Mouse (Mus musculus) layer of hippocampus, postnatal 36 days (tissue): Measurements from ENCODE around the gene Akap13. TPM values are rescaled to one million over a fixed set of nuclear protein-coding genes. Genes with fewer than 3 reads are reported as not detected.
"Not testable (repeated sequence)": the region's sequence is repeated elsewhere in the genome, so short reads cannot be mapped to it uniquely, and the experiment has no call there.

ENCODE experiments used
- DNase-seq, 2 experiments: peaks; one replicate each; pipeline ENCODE4 v3.0.0; 2022
- total RNA-seq, 2 experiments: library from RNA; stranded (reverse); gene quantifications; 2 replicates each; pipeline ENCODE4 v1.2.3; 2021

Gene Akap13
- total RNA-seq, 2 experiments from 2014 or later, result 70.0 to 78.7 TPM

DNA sequence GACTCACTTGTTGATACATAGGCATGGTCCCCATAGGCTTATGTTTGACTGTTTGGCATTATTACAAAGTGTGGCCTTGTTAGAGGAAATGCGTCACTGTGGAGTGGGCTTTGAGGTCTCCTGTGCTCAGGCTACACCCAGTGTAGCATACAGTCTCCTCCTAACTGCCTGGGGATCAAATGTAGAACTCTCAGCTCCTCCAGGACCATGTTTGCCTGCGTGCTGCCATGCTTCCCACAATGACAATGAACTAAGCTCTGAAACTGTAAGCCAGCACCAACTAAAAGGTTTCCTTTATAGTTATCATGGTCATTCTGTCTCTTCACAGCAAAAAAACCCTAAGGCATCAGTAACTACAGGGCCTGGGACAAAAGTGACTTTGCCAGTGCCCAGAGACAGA, 312.8 kb downstream of the Akap13 start:
- no peak for DNase-seq

DNA sequence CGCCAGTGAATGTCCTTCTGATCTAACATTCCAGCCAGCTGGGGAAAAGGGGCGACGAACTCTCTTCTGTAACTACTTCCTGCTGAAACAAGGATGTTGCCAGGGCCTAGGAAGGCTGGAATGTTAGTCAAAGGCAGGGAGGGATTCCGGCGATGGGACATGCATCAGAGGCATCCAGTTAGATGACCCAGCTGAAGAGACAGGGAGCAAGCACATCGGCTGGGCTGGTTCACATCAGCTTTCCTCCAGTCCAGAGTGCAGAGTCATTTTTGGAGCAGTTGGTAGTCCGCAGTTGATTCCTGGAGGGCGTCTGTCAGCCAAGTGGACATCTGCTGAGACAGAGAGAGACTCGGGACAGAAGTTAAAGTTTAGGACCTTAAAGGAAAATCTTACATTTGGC, 314.6 kb downstream of the Akap13 start:
- no peak for DNase-seq

DNA sequence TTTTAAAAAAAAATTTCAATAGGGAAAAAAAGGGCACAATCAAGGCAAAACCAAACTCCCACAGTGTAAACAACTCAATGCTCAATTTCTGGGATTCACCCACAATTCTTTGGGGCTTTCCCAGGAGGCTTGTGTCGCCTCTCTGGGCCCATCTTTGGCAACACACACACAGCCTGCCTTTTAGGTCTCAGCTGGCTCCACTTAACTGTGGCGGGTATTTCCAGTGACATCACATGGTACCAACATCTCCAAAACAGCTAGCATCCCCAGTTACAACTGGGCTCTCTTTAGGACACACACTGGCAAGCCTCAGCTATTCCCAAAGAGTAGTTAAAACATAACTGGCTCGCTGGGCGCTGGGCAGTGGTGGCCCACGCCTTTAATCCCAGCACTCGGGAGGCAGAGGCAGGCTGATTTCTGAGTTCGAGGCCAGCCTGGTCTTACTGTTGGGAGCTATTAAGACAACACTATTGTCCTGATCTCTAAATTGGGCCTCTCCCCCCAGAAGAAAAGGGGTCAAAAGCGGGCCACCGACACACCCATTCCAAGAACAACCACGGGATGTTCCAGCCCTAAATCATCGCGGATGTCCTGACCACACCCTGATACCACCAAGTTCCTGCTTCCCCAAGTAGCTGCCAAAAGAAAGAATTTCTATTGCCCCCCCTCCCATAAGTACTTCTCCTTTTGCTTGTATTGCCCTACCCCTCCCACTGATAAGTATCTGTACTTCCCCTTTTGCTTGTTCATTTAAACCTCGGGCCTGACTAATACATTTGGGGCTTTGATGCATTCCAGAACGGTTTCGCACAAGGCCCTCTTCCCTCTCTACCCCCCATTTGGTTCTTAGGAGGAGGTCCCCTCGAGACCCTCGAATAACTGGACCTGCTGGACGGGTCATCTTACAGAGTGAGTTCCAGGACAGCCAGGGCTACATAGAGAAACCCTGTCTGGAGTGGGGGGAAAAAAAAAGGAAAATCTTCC, 319.1 kb downstream of the Akap13 start:
- not testable (repeated sequence) for DNase-seq

DNA sequence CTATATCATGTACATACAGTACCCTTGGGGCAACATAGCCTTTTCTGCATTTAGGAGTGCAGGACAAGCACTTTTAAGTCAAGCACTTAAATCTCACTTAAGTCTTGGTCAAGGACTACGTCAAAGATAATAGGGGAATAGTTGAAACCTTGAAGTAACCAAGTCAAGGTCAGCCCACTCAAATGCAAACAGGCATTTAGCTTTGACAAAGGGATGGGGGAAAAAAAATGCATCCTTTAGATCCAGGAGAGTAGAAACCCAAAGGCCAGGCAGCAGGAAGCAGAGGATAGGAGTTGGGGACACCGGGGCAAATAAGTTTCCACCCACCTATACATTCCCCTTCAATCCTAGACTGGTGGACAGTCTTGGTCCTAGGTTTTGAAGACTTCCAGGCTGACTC, 322.7 kb downstream of the Akap13 start:
- DNase-seq, result no peak

DNA sequence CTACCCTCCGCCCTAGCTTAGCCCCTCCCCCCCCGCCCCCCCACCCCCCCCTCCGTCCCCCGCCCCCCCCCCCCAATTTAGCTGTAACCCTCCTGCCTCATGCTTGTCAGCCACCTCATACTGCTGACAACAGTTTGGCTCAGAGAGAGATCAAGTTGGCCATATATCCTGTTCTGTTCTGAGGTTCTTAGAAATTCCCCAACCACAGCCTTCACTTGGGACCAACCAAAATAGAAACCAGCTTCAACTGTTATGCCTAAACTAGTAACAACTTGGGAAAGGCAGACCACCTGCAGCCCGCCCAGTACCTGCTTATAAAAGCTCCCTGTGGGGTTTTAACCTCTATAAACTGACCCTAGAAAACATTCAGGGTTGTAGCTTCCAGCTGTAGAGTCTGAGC, 325.5 kb downstream of the Akap13 start:
- no peak for DNase-seq

DNA sequence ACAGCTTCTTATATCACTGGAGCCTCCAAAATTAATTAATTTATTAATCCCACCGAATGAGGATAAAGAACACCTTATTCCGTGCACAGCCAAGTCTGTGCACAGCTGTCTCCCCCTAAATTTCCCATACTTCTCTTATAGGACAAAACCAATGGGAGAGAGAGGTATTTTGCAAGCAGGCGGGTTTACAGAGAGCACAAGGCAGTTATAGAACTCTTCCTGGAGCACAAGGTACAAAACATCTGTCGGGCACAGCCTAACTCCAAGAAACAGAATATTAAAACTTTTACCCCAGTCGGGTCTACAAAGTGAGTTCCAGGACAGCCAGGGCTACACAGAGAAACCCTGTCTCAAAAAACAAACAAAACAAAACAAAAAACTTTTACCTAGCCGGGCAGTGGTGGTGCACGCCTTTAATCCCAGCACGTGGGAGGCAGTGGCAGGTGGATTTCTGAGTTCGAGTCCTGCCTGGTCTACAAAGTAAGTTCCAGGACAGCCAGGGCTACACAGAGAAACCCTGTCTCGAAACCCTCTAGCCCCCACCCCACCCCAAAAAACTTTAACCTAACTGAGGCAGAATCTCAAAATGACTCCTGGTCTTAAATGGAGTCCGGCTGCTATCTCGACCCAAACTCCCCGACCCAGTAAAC, 326.1 kb downstream of the Akap13 start:
- no peak for DNase-seq

DNA sequence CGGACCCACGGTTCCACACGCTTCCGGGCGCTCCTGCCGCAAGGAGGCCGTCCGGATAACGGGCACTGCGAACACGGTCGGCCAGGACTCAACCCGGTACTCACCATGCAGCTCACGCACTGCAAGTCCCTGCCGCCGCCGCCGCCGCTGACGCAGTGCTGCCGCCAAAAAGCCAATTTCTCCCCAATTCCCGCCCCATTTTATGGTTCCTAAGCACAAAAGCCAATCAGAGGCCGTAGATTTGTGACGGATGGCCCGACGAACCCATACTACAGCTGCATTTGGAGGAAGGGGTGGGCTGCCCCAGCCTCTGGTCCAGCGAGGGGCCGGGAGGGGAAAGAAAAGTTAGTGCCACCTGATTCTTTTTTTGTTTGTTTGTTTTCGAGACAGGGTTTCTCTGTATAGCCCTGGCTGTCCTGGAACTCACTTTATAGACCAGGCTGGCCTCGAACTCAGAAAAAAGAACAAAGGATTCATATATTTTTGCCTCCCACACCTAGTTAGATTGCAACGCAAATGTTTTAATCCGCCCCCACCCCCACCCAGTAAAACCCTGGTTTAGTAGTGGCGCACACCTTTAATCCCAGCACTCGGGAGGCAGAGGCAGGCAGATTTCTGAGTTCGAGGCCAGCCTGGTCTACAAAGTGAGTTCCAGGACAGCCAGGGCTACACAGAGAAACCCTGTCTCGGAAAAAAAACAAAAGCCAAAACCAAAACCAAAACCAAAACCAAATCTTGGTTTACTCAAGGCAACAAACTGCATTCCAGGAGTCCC, 326.8 kb downstream of the Akap13 start:
- peak; percentile 74 to 80 for DNase-seq

DNA sequence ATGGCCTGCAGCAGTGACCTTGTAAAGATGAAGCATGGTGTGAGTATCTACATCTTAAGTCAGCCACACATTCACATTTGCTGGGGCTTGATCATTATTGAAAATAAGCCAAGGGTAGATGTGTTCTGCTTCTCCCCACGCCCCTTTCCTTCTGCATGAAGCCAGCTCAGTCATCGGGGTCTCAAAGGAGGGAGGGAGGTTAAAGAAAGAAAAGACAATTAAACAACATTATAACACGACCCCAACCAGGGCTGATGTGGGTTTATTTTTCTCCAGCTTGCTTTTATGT, 327.3 kb downstream of the Akap13 start:
- DNase-seq, result no peak

DNA sequence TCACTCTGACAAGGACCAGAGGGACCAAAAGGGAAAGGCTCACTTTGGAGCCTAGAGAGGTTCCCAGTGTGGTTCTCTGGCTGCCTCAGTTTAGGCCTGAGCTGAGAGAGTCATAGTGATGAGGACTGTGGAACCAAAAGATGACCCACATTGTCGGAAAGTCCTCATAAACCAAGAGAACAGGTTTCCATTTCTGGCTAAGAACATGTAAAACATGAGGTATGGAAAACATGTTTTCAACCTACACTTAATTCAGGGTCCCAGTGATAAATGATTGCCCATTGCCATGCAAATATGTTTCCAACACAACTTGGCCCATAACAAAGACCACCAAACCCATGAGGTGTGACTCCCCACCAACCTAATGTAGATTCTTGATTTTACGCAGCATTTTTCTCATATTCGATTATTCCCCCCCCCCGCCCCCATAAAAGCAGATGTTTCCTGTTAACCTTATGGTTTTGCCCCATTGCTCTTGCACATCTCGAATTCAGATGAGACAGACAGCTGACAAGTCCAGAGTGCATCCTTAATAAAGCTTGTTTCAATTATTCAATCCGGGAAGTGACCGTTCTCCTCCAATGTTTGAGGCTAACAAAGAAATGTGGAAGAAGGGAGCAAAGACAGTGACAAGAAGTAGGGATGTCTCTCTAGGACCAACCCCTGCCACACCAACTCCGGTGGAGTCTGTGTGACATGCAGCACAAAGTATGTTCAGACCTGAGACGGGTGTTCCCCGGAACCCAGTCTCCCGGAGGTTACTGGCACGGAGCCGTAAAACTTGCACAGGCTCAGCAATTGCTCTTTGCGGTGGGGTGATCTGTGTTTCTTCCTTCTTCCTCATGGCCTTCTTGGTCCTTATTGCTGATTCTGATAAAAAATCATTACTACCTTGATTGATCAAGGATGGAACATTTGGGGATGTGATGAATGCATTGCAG, 330.3 kb downstream of the Akap13 start:
- DNase-seq, result no peak

DNA sequence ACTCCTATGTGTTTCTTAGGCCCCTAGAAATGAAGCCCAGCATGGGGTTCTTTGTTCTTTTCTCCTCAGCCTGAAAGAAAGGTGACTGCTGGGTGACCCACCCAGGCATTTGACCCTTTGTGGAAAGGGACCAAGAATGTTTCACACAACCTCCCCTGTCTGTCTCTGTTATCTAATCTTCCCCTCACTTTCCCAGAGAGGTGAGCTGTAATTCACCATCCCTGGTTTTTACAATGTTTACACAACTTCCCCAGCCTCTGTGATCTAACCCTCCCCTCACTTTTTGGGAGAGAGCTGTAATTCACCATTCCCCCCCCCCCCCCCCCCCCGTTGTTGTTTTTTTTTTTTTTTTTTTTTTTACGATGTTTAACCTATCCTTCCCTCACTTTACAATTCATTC, 331.5 kb downstream of the Akap13 start:
- DNase-seq, result no peak

DNA sequence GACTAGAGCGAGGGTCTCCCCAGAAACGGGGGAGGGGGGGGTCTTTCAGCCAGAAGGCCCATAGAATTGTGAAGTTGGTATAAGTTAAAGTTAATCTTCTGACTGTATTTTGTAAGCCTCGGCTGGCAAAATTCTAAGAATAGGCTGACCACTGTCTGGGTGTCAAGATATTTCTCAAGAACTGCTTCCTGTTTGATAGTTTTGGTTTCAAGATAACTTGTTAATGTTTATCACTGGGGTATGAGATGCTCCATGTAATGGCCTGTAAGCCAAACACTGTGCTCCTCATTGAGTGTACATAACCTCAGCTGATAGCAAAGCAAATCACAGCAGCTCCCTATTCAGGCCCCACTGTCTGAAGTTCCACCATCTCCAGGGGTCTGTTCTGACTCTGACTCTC, 332.0 kb downstream of the Akap13 start:
- no peak for DNase-seq

DNA sequence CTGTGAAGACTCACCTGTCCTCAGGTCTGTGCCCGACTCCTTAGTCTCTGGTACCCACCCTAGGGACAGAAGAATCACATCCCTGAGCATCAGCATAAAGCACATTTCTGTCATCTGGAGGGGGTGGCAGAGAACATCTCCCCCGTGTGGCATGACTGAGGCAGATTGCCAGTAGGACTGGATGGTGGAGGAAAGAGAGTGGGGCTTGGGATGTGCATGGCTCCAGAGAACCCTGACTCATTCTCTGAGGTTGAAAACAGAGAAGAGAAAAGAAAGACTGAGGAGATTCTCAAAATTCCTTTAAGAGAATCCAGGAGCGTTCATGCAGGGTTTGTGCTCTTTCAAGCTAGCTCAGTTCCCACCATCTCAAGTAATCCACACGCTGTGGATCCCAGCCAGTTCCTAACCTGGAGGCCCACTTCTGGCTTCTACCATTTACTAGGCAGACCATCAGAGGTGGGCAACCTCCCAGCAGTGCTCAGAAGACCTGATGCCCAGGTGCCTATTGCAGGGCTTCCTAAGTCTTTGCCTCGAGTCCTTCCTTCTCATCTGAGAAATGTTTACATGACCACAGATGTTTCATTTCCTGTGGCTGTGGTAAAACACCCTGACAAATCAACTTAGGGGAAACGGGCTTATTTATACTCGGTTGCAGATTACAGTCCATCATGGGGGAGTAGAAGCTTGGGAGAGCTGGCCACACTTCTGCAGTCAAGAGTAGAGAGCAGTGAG, 332.9 kb downstream of the Akap13 start:
- DNase-seq, result not testable (repeated sequence)

DNA sequence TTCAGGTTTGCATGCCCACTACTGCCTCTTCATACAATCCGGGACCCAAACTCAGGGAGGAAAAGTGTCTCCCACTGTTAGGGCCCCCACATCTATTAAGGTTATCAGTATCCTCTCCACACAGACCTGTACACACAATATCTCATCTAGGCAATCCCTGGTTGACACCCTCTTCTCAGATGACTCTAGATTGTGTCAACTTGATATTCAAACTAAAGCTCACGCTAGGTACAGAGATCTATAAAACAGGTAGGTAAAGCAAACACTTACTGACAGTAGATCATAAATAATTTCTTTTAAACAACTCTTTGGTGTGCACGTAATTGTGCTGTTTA, 333.4 kb downstream of the Akap13 start:
- DNase-seq, result not testable (repeated sequence)

DNA sequence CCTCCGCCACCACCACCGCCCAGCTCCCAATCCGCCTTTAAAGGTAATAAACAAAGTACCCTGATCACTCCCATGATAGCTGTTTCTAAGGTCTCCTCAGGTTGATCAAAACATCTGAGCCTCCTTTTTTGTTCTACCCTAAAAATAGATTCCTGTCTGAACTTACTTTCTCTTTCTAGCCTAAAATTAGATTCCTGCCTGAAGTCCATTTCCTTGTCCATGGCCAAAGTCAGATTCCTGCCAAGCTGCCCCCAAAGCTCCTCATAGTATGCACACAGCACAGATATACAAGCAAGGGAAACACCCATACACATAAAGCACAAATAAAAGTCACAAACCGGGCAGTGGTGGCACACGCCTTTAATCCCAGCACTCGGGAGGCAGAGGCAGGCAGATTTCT, 334.4 kb downstream of the Akap13 start:
- no peak for DNase-seq

DNA sequence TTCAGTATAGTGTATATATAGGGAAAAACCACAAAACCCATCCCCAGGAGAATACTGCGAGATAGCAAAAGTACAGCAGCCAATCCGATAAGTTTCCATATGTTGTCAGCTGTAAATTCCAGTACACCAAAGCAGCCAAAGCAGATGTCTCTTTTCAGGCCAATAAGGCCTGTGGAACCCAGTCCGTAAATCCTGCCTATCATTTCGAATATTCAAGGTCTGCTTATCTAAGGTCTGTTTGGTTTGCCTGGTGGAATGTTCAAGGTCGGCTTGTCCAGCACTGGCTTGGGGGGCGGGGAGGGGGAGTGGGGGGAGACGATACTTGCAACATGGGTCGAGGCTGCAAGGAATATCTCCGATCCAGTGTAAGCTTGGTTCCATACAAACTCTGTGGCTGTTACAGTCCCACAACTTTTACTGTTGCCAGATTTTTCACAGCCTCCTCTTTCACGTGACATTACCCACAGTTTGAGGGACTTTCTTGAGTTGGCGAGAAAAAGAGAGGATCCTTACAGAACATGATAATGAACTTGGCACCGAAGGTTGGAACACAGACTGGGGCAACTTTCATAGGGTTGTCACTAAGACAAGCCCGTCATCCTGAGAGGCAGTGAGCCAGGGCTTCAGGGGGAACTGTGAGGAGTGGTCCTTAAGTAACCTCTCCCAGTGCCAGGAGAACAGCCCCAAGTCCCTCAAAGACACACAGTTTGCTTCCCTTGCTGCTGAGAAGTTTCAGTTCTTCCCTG, 335.9 kb downstream of the Akap13 start:
- DNase-seq, result not testable (repeated sequence)

DNA sequence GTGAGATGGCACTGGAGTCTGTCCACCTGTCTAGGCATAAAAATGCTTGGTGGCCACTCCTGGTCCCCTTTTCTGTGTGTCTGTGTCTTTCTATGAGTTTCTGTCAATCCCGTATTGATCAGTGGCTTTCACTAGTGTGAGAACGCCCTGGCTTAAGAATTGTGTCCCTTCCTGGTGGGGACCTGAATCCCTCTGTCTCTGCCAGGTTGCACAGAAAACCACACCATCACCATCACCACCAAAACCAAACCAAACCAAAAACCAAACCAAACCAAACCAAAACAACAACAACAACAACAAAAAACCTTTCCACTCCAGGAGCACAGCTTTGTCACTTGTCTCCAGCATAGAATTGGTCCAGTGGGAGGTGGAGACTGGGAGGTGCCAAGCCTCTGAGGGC, 337.8 kb downstream of the Akap13 start:
- no peak for DNase-seq

DNA sequence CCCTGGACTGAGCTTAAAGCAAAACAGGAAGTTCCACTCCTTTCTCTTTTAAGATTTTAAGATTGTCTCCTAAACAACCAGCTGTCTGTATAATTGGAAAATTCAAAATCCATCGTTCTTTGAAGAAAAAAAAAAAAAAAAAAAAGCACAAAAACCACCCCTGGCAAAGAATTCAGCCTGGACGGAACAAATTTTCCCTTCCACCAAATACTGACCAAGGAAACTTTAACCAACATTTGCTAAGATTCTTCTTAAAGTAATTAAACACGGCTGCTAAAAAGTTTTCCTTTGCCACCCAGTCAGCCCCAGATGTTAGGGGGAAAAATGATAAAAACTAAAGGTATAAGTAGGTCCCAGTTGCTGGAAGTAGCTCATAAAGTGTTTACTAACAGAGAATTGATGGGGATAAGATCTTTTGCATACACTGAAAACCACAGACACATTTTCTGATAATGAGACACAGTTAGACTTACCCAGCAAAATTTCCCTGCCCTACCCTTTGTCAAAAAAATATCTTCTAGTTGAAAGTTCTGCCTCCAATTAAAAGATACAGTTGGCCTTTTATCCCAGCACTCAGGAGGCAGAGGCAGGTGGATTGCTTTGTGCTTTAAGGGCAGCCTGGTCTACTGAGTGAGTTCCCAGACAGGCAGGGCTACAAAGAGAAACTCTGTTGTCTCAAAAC, 338.5 kb downstream of the Akap13 start:
- DNase-seq, result no peak

DNA sequence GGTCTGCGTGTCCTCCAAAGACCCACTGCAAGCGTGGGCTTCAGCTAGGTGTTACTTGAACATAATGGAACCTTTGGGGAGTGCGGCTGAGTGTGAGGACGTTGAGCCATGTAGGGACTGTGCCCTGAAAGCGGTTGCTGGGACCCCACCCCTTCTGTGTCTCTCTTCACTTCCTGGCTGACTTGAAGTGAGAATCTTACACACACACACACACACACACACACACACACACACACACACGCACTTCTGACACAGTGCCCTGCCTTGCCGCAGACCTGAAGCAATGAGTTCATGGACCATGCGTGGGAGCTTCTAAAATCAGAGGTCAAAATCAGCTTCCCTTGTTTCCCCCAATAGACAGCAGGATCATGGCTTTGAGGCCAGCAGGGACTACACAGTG, 339.8 kb downstream of the Akap13 start:
- DNase-seq, result no peak

DNA sequence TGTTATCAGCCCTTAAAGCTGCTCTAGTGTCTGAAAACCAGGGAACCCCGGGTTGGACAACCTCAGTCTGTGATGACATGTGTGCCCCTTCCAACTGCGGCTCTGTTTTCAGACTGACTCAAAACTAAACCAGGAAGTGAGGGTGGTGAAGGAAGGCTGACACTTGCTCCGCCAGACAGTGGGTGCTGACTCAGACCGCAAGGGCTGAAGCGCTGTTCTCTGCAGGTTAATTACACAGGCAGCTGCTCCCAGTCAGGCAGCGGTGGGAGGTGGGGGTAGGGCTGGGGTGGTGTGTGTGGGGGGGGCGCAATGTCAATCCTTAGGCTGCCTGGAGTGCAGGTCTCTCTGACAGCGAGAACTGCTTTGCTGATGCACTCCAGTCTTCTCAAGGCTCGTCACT, 341.1 kb downstream of the Akap13 start:
- DNase-seq, result no peak

DNA sequence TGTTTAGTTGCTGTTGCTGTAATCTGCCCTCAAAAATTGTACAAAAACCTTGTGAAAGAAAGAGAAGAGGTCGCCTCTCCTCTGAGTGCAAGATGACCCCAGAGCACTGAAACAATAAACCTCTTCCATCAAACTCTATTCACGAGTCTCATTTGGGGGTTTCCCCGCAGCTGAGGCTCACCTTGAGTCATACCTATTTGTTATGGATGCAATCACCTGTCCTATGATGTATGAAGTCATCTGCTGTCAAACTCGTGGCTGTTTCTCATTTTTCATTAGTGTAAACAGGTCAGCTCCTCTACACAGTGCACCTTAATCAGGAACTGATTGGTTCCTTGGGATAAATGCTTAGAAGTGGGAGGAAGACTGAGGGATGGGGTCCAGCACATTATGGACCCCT, 345.2 kb downstream of the Akap13 start:
- no peak for DNase-seq
